8 mouse cellular contexts compared by ENCODE assay signal in the genomic region with DNA sequence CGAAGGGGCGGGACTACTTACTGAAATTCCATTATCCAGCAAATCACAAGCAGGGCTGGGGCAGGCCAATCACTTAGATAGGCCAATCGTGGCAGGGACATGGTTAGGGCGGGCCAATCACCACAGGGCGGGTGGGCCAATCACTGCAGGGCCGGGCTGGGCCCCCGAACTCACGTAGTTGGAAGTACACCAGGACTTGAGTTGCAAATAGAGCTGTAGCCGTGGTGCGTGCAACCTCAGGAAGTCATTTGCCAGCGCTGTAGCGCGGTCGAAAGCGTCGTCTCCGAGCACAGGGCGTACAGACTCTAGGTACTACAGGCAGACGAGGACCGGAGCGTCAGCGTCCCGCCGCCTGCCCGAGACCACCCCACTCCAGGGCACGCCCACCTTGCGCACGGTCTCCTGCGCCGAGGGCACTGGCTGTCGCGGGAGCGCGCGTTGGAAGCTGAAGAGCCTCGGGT. TPM values are rescaled to one million over a fixed set of nuclear protein-coding genes. Genes with fewer than 3 reads are reported as not detected.
DNase-seq lines count a peak whose midpoint lies in the region; ATAC-seq and TF ChIP-seq lines count a peak whose summit lies in the region.

No protein-coding gene starts in this region.

- H3K9me3 ChIP-seq in heart, embryonic 12.5 days (replicated peaks) = no peaks in the 10 kb centered on the region
- H3K9me3 ChIP-seq in kidney, embryonic 16.5 days (ENCODE audit: low read length) = no peaks in the 10 kb centered on the region
- H3K9me3 ChIP-seq in liver, embryonic 13.5 days (replicated peaks) = no peaks in the 10 kb centered on the region
- no peaks in the 10 kb centered on the region for H3K9me3 ChIP-seq in stomach, embryonic 15.5 days

- TF ChIP-seq POLR2A in brain, embryonic 14.5 days (IDR thresholded peaks at IDR 0.05; ENCODE audit: borderline replicate concordance, extremely low read depth, insufficient read depth, insufficient read length, poor library complexity, severe bottlenecking) = no peak

- DNase-seq in CD4-positive, CD25-positive, alpha-beta regulatory T cell, adult 2 months (ENCODE audit: low read depth, low spot score) = peak; percentile 86
- peak; percentile 98 for DNase-seq in brain, embryonic 14.5 days (ENCODE audit: low read depth)
- peak; percentile 58 for DNase-seq in fat pad, adult 2 months (ENCODE audit: extremely low read depth, low read depth, low spot score)
- DNase-seq in liver, embryonic 13.5 days = peak; percentile 70
- peak; percentile 91 for DNase-seq in neural tube, embryonic 10.5 days (ENCODE audit: extremely low spot score, low spot score)

- peak overlapping the region; percentile 59 for H3K4me3 ChIP-seq in heart, embryonic 12.5 days
- H3K4me3 ChIP-seq in kidney, embryonic 16.5 days (ENCODE audit: low read length) = peak overlapping the region; percentile 71
- peak overlapping the region; percentile 56 for H3K4me3 ChIP-seq in liver, embryonic 13.5 days (replicated peaks)
- H3K4me3 ChIP-seq in stomach, embryonic 15.5 days (replicated peaks) = peak overlapping the region; percentile 58

- H3K4me2 ChIP-seq in heart, embryonic 12.5 days = peak overlapping the region; percentile 83
- peak overlapping the region; percentile 84 for H3K4me2 ChIP-seq in kidney, embryonic 16.5 days (replicated peaks; ENCODE audit: low read depth, low read length)
- H3K4me2 ChIP-seq in liver, embryonic 13.5 days = peak overlapping the region; percentile 78
- peak overlapping the region; percentile 91 for H3K4me2 ChIP-seq in stomach, embryonic 15.5 days

- peaks cover 17% of the 10 kb centered on the region for H3K36me3 ChIP-seq in heart, embryonic 12.5 days
- H3K36me3 ChIP-seq in kidney, embryonic 16.5 days (ENCODE audit: insufficient read depth, low read length) = peaks cover 9% of the 10 kb centered on the region; the same call in 1 of the 2 replicates
- no peaks in the 10 kb centered on the region for H3K36me3 ChIP-seq in liver, embryonic 13.5 days
- H3K36me3 ChIP-seq in stomach, embryonic 15.5 days = no peaks in the 10 kb centered on the region

- no peak for TF ChIP-seq CTCF in brain, embryonic 14.5 days (IDR thresholded peaks at IDR 0.05; ENCODE audit: borderline replicate concordance, extremely low read depth, insufficient read depth, insufficient read length)

- no peaks in the 10 kb centered on the region for H3K27me3 ChIP-seq in heart, embryonic 12.5 days (replicated peaks)
- no peaks in the 10 kb centered on the region for H3K27me3 ChIP-seq in kidney, embryonic 16.5 days (ENCODE audit: insufficient read depth, low read length)
- H3K27me3 ChIP-seq in liver, embryonic 13.5 days = peaks cover 6% of the 10 kb centered on the region; the same call in 1 of the 2 replicates
- no peaks in the 10 kb centered on the region for H3K27me3 ChIP-seq in stomach, embryonic 15.5 days (replicated peaks)

- ATAC-seq in heart, embryonic 12.5 days (ENCODE audit: insufficient number of reproducible peaks, low FRiP score) = peak; percentile 94
- ATAC-seq in kidney, embryonic 16.5 days (ENCODE audit: low FRiP score, low TSS enrichment) = peak; percentile 97
- ATAC-seq in liver, embryonic 13.5 days (ENCODE audit: low read depth) = peak; percentile 84
- ATAC-seq in stomach, embryonic 15.5 days (ENCODE audit: insufficient read depth, low FRiP score, low read depth) = peak; percentile 93

- peak overlapping the region; percentile 68 for H3K9ac ChIP-seq in heart, embryonic 12.5 days
- peak overlapping the region; percentile 73 for H3K9ac ChIP-seq in kidney, embryonic 16.5 days (replicated peaks; ENCODE audit: low read length)
- peak overlapping the region; percentile 59 for H3K9ac ChIP-seq in liver, embryonic 13.5 days
- H3K9ac ChIP-seq in stomach, embryonic 15.5 days = peak overlapping the region; percentile 39; the same call in 1 of the 2 replicates

- H3K4me1 ChIP-seq in heart, embryonic 12.5 days (replicated peaks) = peaks cover 30% of the 10 kb centered on the region
- H3K4me1 ChIP-seq in kidney, embryonic 16.5 days (ENCODE audit: insufficient read depth, low read length) = peaks cover 24% of the 10 kb centered on the region
- peaks cover 57% of the 10 kb centered on the region for H3K4me1 ChIP-seq in liver, embryonic 13.5 days (replicated peaks)
- peaks cover 31% of the 10 kb centered on the region for H3K4me1 ChIP-seq in stomach, embryonic 15.5 days

- WGBS in heart, embryonic 12.5 days = under 1% methylated on average over 36 of the region's 36 CpGs
- under 1% methylated on average over 36 of the region's 36 CpGs for WGBS in kidney, embryonic 16.5 days
- WGBS in liver, embryonic 13.5 days (ENCODE audit: insufficient replicate concordance) = under 1% methylated on average over 36 of the region's 36 CpGs
- WGBS in stomach, embryonic 15.5 days = under 1% methylated on average over 34 of the region's 36 CpGs

- H3K27ac ChIP-seq in heart, embryonic 12.5 days (ENCODE audit: poor library complexity, severe bottlenecking) = peak overlapping the region; percentile 76
- H3K27ac ChIP-seq in kidney, embryonic 16.5 days (ENCODE audit: low read length) = peak overlapping the region; percentile 93
- no peak overlapping the region for H3K27ac ChIP-seq in liver, embryonic 13.5 days
- H3K27ac ChIP-seq in stomach, embryonic 15.5 days = peak overlapping the region; percentile 92

RNA-seq across cellular contexts. Expression of gene Cpt1c, which starts 4.4 kb away (rescaled TPM):
- polyA plus RNA-seq in brain, embryonic 14.5 days (2012; rRNA removed) = 102 and 135 TPM in 2 replicates
- 10.7 and 11.5 TPM in 2 replicates for polyA plus RNA-seq in heart, embryonic 12.5 days (2016; fragmentation: Nextera tagmentation; extraction: Ambion mirVana)
- 22.4 and 23.8 TPM in 2 replicates for polyA plus RNA-seq in kidney, embryonic 16.5 days (2015; fragmentation: Nextera tagmentation; extraction: Ambion mirVana)
- polyA plus RNA-seq in liver, embryonic 13.5 days (2015; fragmentation: Nextera tagmentation; extraction: Ambion mirVana) = 1.9 and 2.3 TPM in 2 replicates
- polyA plus RNA-seq in stomach, embryonic 15.5 days (2015; fragmentation: Nextera tagmentation; extraction: Ambion mirVana) = 19.3 and 19.4 TPM in 2 replicates

RNA-seq across cellular contexts. Expression of gene Prmt1, which starts 16.1 kb away (rescaled TPM):
- 824 and 992 TPM in 2 replicates for polyA plus RNA-seq in brain, embryonic 14.5 days (2012; rRNA removed)
- 377 and 394 TPM in 2 replicates for polyA plus RNA-seq in heart, embryonic 12.5 days (2016; fragmentation: Nextera tagmentation; extraction: Ambion mirVana)
- 681 and 701 TPM in 2 replicates for polyA plus RNA-seq in kidney, embryonic 16.5 days (2015; fragmentation: Nextera tagmentation; extraction: Ambion mirVana)
- polyA plus RNA-seq in liver, embryonic 13.5 days (2015; fragmentation: Nextera tagmentation; extraction: Ambion mirVana) = 214 and 220 TPM in 2 replicates
- polyA plus RNA-seq in stomach, embryonic 15.5 days (2015; fragmentation: Nextera tagmentation; extraction: Ambion mirVana) = 396 and 430 TPM in 2 replicates

RNA-seq across cellular contexts. Expression of gene Irf3, which starts 27.2 kb away (rescaled TPM):
- 84.4 and 130 TPM in 2 replicates for polyA plus RNA-seq in brain, embryonic 14.5 days (2012; rRNA removed)
- 59.5 and 60.8 TPM in 2 replicates for polyA plus RNA-seq in heart, embryonic 12.5 days (2016; fragmentation: Nextera tagmentation; extraction: Ambion mirVana)
- polyA plus RNA-seq in kidney, embryonic 16.5 days (2015; fragmentation: Nextera tagmentation; extraction: Ambion mirVana) = 109 TPM in 2 replicates
- polyA plus RNA-seq in liver, embryonic 13.5 days (2015; fragmentation: Nextera tagmentation; extraction: Ambion mirVana) = 41.0 and 42.4 TPM in 2 replicates
- polyA plus RNA-seq in stomach, embryonic 15.5 days (2015; fragmentation: Nextera tagmentation; extraction: Ambion mirVana) = 89.5 and 94.4 TPM in 2 replicates

RNA-seq across cellular contexts. Expression of gene Tsks, which starts 27.3 kb away (rescaled TPM):
- polyA plus RNA-seq in brain, embryonic 14.5 days (2012; rRNA removed) = 0.04 and 0.05 TPM in 2 replicates
- polyA plus RNA-seq in heart, embryonic 12.5 days (2016; fragmentation: Nextera tagmentation; extraction: Ambion mirVana) = 0.19 TPM in 1 of 2 replicates, not detected in the other
- polyA plus RNA-seq in kidney, embryonic 16.5 days (2015; fragmentation: Nextera tagmentation; extraction: Ambion mirVana) = 0.10 and 0.24 TPM in 2 replicates
- 0.07 and 0.22 TPM in 2 replicates for polyA plus RNA-seq in liver, embryonic 13.5 days (2015; fragmentation: Nextera tagmentation; extraction: Ambion mirVana)
- 0.09 and 0.14 TPM in 2 replicates for polyA plus RNA-seq in stomach, embryonic 15.5 days (2015; fragmentation: Nextera tagmentation; extraction: Ambion mirVana)

RNA-seq across cellular contexts. Expression of gene Bcl2l12, which starts 28.3 kb away (rescaled TPM):
- polyA plus RNA-seq in brain, embryonic 14.5 days (2012; rRNA removed) = 20.5 and 33.9 TPM in 2 replicates
- polyA plus RNA-seq in heart, embryonic 12.5 days (2016; fragmentation: Nextera tagmentation; extraction: Ambion mirVana) = 42.1 and 42.5 TPM in 2 replicates
- polyA plus RNA-seq in kidney, embryonic 16.5 days (2015; fragmentation: Nextera tagmentation; extraction: Ambion mirVana) = 56.1 and 61.9 TPM in 2 replicates
- polyA plus RNA-seq in liver, embryonic 13.5 days (2015; fragmentation: Nextera tagmentation; extraction: Ambion mirVana) = 18.2 and 20.1 TPM in 2 replicates
- 47.3 and 47.7 TPM in 2 replicates for polyA plus RNA-seq in stomach, embryonic 15.5 days (2015; fragmentation: Nextera tagmentation; extraction: Ambion mirVana)
